Mouse (Mus musculus) stomach, postnatal 0 days (tissue): Measurements from ENCODE around the gene Rnf2.

Experiments used
- CTCF ChIP-seq: IDR thresholded peaks from 2 replicates; pipeline ENCODE4 v1.5.1; 2016; ENCODE audit warnings: antibody characterized with exemption, low read depth, mild to moderate bottlenecking, moderate library complexity
- EP300 ChIP-seq: optimal IDR thresholded peaks from 2 replicates; pipeline ENCODE3; 2016; ENCODE audit warnings: antibody characterized with exemption

DNA sequence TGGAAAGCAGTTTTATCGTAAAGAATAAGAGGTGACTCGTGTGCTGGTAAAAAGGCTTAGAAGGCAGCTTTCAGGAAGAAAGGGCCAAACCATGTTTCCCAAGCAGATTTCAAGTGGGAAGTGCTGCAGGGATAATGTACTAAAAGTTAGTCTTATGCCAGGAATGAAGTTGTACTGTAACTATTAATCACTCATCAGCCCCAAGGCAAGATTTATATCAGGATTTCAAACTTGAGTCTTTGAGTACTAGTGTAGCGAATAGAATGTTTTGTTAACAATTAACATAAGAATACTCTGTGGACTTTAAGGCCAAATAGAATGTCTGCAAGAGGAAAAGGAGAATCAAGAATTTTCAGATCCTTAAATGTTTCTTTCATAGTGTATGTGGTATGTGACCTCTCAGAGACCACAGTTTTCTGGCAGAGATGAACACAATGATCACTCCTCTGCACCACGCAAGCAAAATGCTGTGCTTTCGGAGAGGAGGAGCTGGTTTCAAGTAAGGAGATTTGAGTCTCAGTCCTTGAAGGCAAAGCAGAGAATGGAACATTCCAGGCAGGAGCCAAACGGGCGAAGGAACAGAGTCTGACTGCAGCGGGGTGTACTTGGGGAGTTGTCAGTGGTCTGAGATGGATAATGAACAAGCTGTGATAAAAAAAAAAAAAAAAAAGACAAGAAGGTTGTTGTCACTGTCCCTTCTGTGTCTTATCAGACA, 48.3 kb upstream of the Rnf2 start:
- TF ChIP-seq EP300: no peak
- no peak for TF ChIP-seq CTCF
